17 mouse cellular contexts compared by ENCODE assay signal in genomic region chr13:114159634-114160391, GRCm38 (mm10).
A peak's percentile ranks its signal among the peaks of the same experiment; 100 is the strongest.
DNase-seq lines count a peak whose midpoint lies in the region; ATAC-seq lines count a peak whose summit lies in the region.
"Had no signal": no experiment of that assay in that cellular context is flagged by ENCODE, and none has a peak within 500 bp of the region (broad histone marks: within the 10 kb centered on the region; RNA-seq: fewer than 3 reads in every experiment).

No protein-coding gene starts in this region.

- no peak overlapping the region for H3K4me3 ChIP-seq in kidney, embryonic 14.5 days (ENCODE audit: low read length)
- H3K4me3 ChIP-seq in limb, embryonic 13.5 days: no peak overlapping the region
- H3K4me3 ChIP-seq: neural tube, embryonic 15.5 days had no signal

- no peaks in the 10 kb centered on the region for H3K36me3 ChIP-seq in kidney, embryonic 14.5 days (ENCODE audit: control insufficient read depth, insufficient read depth, low read length)
- H3K36me3 ChIP-seq in limb, embryonic 13.5 days: peaks cover 3% of the 10 kb centered on the region; the same call in 1 of the 2 replicates

- WGBS in kidney, embryonic 14.5 days: 48% methylated on average over 13 of the region's 13 CpGs
- 35% methylated on average over 13 of the region's 13 CpGs for WGBS in limb, embryonic 13.5 days

- no peak overlapping the region for H3K9ac ChIP-seq in kidney, embryonic 14.5 days (ENCODE audit: low read depth, low read length)
- no peak overlapping the region for H3K9ac ChIP-seq in limb, embryonic 13.5 days
- H3K9ac ChIP-seq: forebrain, postnatal 0 days; neural tube, embryonic 15.5 days had no signal

- H3K9me3 ChIP-seq in kidney, embryonic 14.5 days (ENCODE audit: control insufficient read depth, low read length): no peaks in the 10 kb centered on the region
- H3K9me3 ChIP-seq in limb, embryonic 13.5 days: no peaks in the 10 kb centered on the region
- H3K9me3 ChIP-seq: neural tube, embryonic 15.5 days had no signal

- no peak for DNase-seq in kidney, adult 11 months
- DNase-seq in NIH3T3 (ENCODE audit: low read depth): peak; percentile 6
- peak; percentile 31 for DNase-seq in embryo, embryonic 9.5 days (ENCODE audit: extremely low spot score)
- DNase-seq in gastrocnemius, postnatal 10 days: no peak
- DNase-seq in spleen, adult 18-20 months: no peak
- DNase-seq: cerebellum, adult 11-12 months; forebrain, postnatal 0 days; gastrocnemius, postnatal 36 days; kidney, postnatal 4 days; left cerebral cortex, postnatal 4 days; lung, adult 2 months; retina, postnatal 1 day; thymus, postnatal 36 days had no signal

- peaks cover 8% of the 10 kb centered on the region; the same call in 1 of the 2 replicates for H3K4me1 ChIP-seq in kidney, embryonic 14.5 days (ENCODE audit: control insufficient read depth, insufficient read depth, low read length)
- H3K4me1 ChIP-seq in limb, embryonic 13.5 days: peaks cover 24% of the 10 kb centered on the region

- H3K27ac ChIP-seq in kidney, embryonic 14.5 days (ENCODE audit: low read depth, low read length): no peak overlapping the region
- no peak overlapping the region for H3K27ac ChIP-seq in limb, embryonic 13.5 days
- H3K27ac ChIP-seq: neural tube, embryonic 15.5 days had no signal

- ATAC-seq in kidney, embryonic 14.5 days (ENCODE audit: low FRiP score, low TSS enrichment): peak; percentile 44; the same call in 1 of the 2 replicates
- peak; percentile 77; the same call in 1 of the 2 replicates for ATAC-seq in limb, embryonic 13.5 days (ENCODE audit: low FRiP score, low read depth)
- ATAC-seq: forebrain, postnatal 0 days; inflammation-experienced regulatory T-cells, adult 6 months had no signal

- H3K27me3 ChIP-seq in kidney, embryonic 14.5 days (ENCODE audit: control insufficient read depth, insufficient read depth, low read length): no peaks in the 10 kb centered on the region; the same call in 1 of the 2 replicates
- H3K27me3 ChIP-seq in limb, embryonic 13.5 days: peaks cover 4% of the 10 kb centered on the region; the same call in 1 of the 2 replicates
- H3K27me3 ChIP-seq: neural tube, embryonic 15.5 days had no signal

- no peak overlapping the region for H3K4me2 ChIP-seq in kidney, embryonic 14.5 days (replicated peaks; ENCODE audit: low read depth, low read length)
- H3K4me2 ChIP-seq in limb, embryonic 13.5 days (replicated peaks): peak overlapping the region; percentile 33
- H3K4me2 ChIP-seq: neural tube, embryonic 15.5 days had no signal

Comparison
In these comparisons a context has a peak if more than half of its experiments do, and no peak if none do; other contexts are left out.
1. DNase-seq: peak in NIH3T3 (single experiment) and embryo, embryonic 9.5 days (single experiment); none in kidney, adult 11 months (single experiment), gastrocnemius, postnatal 10 days (single experiment) and spleen, adult 18-20 months (0 of 2).